Mouse (Mus musculus) right cerebral cortex, postnatal 10 days (tissue): Measurements from ENCODE around the gene Hmcn1.

ENCODE experiments used
- DNase-seq, 2 experiments: peaks; one replicate each; pipeline ENCODE4 v3.0.0; 2021; ENCODE audit warnings: low spot score in 2 of 2

Hmcn1 gene

DNA sequence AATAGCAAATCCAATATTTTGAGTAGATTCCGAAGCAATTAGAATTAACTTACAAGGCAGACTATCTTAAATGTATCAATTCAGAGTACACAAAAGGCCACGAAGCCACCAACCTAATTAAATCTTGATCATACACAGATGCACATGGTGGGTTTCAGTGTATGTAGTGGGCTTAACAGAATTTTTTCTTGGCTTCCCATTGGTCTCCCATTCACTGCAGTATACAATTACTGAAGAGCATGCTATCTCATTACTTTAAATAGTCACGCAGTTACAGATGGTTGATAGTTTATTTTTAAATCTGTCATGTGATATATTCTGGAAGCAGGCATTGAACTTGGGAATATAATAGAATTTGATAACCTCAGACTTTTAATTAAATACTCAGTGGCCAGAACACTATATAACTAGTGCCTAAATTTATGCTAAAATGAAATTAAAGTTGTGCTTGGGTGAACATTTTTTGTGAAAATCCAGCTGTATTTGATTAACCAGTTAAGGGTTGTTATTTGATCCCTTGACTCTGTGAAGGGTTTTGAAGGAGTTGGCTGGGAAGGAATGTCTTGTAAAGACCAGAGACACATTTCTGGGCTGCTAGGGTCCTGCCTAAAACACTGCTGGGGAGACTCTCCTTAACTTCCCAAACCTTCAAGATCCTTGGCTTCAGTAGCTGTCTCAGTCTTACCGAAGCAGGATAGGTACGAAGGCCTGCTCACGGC is 455.7 kb downstream of the Hmcn1 start:
- no peak for DNase-seq

- no peak for DNase-seq
These were observed 457.3 kb downstream of the Hmcn1 start for GRCm38 (mm10) chr1:150535770-150536534.

- no peak for DNase-seq
These were observed 458.6 kb downstream of the Hmcn1 start for GRCm38 (mm10) chr1:150534587-150534986.

GRCm38 (mm10) chr1:150513041-150513440 is 480.2 kb downstream of the Hmcn1 start:
- no peak for DNase-seq
